Mouse (Mus musculus) forebrain, embryonic 11.5 days (tissue): ENCODE results near the gene Mmrn1. TPM values are rescaled to one million over a fixed set of nuclear protein-coding genes. Genes with fewer than 3 reads are reported as not detected.

Source experiments
- polyA plus RNA-seq: library from polyadenylated mRNA; unstranded; fragments of >200 nt; fragmentation: Nextera tagmentation; extraction: Ambion mirVana; gene quantifications from 2 replicates; pipeline ENCODE4 v1.2.1, GENCODE M21; 2014

Gene Mmrn1
- polyA plus RNA-seq, 1 experiment from 2014 or later, result 6.5 TPM

Other genes with a start within 250 kb of the Mmrn1 start
- gene Snca, start 95.1 kb upstream of the Mmrn1 start, polyA plus RNA-seq, result 22.6 and 22.7 TPM in 2 replicates